Mouse (Mus musculus) testis, adult 2 months (tissue): ENCODE data around the gene Tspo2. TPM values are rescaled to one million over a fixed set of nuclear protein-coding genes. Genes with fewer than 3 reads are reported as not detected.
"Not testable (repeated sequence)": the region's sequence is repeated elsewhere in the genome, so short reads cannot be mapped to it uniquely, and the experiment has no call there.

ENCODE experiments used
- H3K27ac ChIP-seq: fragments of 200-500 bp; 2 replicates; pipeline ENCODE4 v1.5.1; 2012; ENCODE audit warnings: low read depth, low read length; ENCODE audit not compliant: control insufficient read depth, insufficient read depth
- H3K27me3 ChIP-seq: fragments of 200-500 bp; 2 replicates; pipeline ENCODE4 v1.6.1; 2012; ENCODE audit warnings: mild to moderate bottlenecking, low read length, moderate library complexity; ENCODE audit not compliant: control insufficient read depth, insufficient read depth
- H3K36me3 ChIP-seq: fragments of 200-500 bp; 2 replicates; pipeline ENCODE4 v1.6.1; 2012; ENCODE audit warnings: mild to moderate bottlenecking, low read length; ENCODE audit not compliant: control insufficient read depth, insufficient read depth
- H3K4me1 ChIP-seq: fragments of 200-500 bp; 2 replicates; pipeline ENCODE4 v1.6.1; 2012; ENCODE audit warnings: low read length; ENCODE audit not compliant: control insufficient read depth, insufficient read depth
- H3K4me3 ChIP-seq: fragments of 200-500 bp; 2 replicates; pipeline ENCODE4 v1.5.1; 2012; ENCODE audit warnings: low read depth, mild to moderate bottlenecking, low read length, moderate library complexity, mixed read lengths; ENCODE audit not compliant: control insufficient read depth
- CTCF ChIP-seq: fragments of 200-500 bp; IDR thresholded peaks from 2 replicates; pipeline ENCODE4 v1.5.1; 2012; ENCODE audit warnings: low read depth, mild to moderate bottlenecking, inconsistent platforms, low read length, moderate library complexity; ENCODE audit not compliant: control insufficient read depth, insufficient read depth, insufficient replicate concordance
- POLR2A ChIP-seq: fragments of 200-500 bp; IDR thresholded peaks from 2 replicates; pipeline ENCODE4 v1.6.1; 2012; ENCODE audit warnings: low read depth, mild to moderate bottlenecking, inconsistent platforms, low read length, moderate library complexity; ENCODE audit not compliant: control insufficient read depth
- polyA plus RNA-seq: library from polyadenylated mRNA; depleted of rRNA; stranded (reverse); fragments of >200 nt; gene quantifications from 2 replicates; pipeline ENCODE4 v1.2.3, GENCODE M21; 2012

Gene Tspo2
- polyA plus RNA-seq, 1 experiment: not detected

- Histone ChIP-seq H3K27ac (no peak overlapping the region), H3K27me3 (no peaks in the 10 kb centered on the region), H3K4me3 (no peak overlapping the region), H3K36me3 (no peaks in the 10 kb centered on the region), H3K4me1 (no peaks in the 10 kb centered on the region)
- TF ChIP-seq CTCF (no peak), POLR2A (no peak)
These were observed 32.4 kb upstream of the Tspo2 start for GRCm38 (mm10) chr17:48483764-48484163.

GRCm38 (mm10) chr17:48479952-48480351 is 28.6 kb upstream of the Tspo2 start:
- Histone ChIP-seq H3K4me1 (no peaks in the 10 kb centered on the region), H3K27ac (no peak overlapping the region), H3K36me3 (no peaks in the 10 kb centered on the region), H3K27me3 (no peaks in the 10 kb centered on the region), H3K4me3 (no peak overlapping the region)
- no peak for TF ChIP-seq CTCF
- TF ChIP-seq POLR2A: no peak

- no peaks in the 10 kb centered on the region for H3K4me1 ChIP-seq
- H3K4me3 ChIP-seq: no peak overlapping the region
- no peaks in the 10 kb centered on the region for H3K36me3 ChIP-seq
- no peak overlapping the region for H3K27ac ChIP-seq
- TF ChIP-seq CTCF (no peak), POLR2A (no peak)
- H3K27me3 ChIP-seq: no peaks in the 10 kb centered on the region
These were observed 24.1 kb upstream of the Tspo2 start for GRCm38 (mm10) chr17:48475444-48475843.

DNA sequence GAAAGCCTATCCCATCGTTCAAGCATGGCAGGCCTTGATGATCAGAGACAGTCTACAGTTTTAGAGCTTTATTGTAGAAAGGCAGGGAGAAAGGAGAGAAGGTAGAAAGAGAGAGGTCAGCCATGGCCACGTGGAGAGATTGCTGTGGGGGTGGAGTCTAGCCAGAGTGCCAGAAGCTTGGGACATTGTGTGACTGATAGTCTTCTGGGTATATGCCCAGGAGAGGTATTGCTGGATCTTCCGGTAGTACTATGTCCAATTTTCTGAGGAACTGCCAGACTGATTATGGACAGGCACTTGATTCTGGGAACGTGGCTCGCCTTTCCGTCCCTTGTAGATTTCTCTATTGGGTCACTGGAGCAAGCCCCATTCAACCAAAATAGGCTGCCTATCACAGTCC is 23.0 kb upstream of the Tspo2 start:
- H3K27ac ChIP-seq, H3K4me1 ChIP-seq, H3K27me3 ChIP-seq, H3K4me3 ChIP-seq, H3K36me3 ChIP-seq: not testable (repeated sequence)

DNA sequence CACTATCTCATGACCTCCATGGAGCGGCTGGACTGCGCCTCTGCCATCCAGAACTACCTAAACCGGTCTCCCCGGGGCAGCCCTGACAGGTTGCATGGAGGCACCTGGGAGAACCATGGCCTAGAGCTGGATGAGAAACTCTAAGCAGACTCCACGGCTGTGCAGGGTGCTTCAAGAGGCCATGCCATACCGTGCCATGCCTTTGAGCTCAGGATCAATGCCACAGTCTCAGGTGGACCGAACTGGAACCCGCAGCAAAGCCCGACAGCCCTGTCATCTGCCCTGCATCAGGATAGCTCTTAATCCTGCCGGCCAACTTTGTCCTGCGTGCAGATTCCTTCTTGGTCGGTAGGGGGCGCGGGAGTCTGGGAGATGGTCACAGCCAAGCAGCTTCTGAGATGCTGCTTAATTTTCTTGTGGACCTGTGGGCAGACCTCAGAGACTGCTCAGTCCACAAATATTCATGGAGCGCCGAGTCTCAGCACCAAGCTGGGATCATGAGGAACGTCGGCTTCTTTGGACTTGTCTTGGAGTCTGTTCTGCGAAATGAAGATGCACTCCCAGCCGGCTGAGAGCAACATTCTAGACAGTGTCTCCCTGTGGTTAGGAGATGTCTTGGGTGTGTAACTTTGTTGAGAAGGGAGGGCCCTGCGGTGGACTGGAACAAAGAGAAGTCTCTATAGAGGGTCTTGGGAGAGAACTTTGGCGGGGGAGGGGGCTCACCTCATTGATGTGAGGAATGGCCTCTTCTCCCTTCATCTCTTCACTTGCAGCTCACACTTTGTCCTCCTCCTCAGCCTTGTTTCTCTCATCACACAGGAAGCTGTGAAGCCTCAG is 16.3 kb upstream of the Tspo2 start:
- TF ChIP-seq CTCF: peak; percentile 89; the same call in 1 of the 2 replicates
- TF ChIP-seq POLR2A: 0 out of 2 replicates have a peak, but pooled peaks have one; percentile 11
- Histone ChIP-seq H3K4me3 (peak overlapping the region; percentile 23), H3K27ac (no peak overlapping the region)

GRCm38 (mm10) chr17:48466769-48467394 is 15.6 kb upstream of the Tspo2 start:
- peaks cover 4% of the 10 kb centered on the region for H3K4me1 ChIP-seq
- H3K27ac ChIP-seq: no peak overlapping the region
- no peaks in the 10 kb centered on the region for H3K36me3 ChIP-seq
- TF ChIP-seq POLR2A: no peak
- no peak for TF ChIP-seq CTCF
- H3K27me3 ChIP-seq: no peaks in the 10 kb centered on the region
- H3K4me3 ChIP-seq: peak overlapping the region; percentile 23

More for the DNA sequence above, 16.3 kb upstream of the Tspo2 start:
- Histone ChIP-seq H3K36me3 (no peaks in the 10 kb centered on the region), H3K4me1 (peaks cover 4% of the 10 kb centered on the region), H3K27me3 (no peaks in the 10 kb centered on the region)

- H3K36me3 ChIP-seq: no peaks in the 10 kb centered on the region
- no peak overlapping the region for H3K4me3 ChIP-seq
- TF ChIP-seq CTCF (no peak), POLR2A (no peak)
- no peak overlapping the region for H3K27ac ChIP-seq
- H3K4me1 ChIP-seq: peaks cover 4% of the 10 kb centered on the region
- no peaks in the 10 kb centered on the region for H3K27me3 ChIP-seq
These were observed 12.1 kb upstream of the Tspo2 start for GRCm38 (mm10) chr17:48463391-48463790.

DNA sequence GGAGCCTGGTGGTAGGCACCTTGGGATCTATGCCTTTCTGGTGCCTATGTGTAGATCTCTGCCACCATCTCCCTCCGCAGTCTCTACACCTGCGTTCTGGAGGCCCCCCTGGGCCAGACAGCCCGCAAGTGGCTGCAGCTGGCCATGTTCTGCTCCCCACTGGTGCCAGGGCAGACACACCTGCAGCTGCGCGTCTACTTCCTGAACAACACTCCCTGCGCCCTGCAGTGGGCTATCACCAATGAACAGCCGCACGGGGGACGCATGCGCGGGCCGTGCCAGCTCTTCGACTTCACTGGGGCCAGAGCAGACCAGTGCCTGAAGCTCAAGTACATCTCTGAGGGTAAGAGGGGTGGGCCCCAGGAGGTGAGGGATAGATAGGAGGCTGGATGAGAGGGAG is 10.8 kb upstream of the Tspo2 start:
- Histone ChIP-seq H3K27me3 (no peaks in the 10 kb centered on the region), H3K4me3 (no peak overlapping the region), H3K27ac (no peak overlapping the region), H3K36me3 (no peaks in the 10 kb centered on the region), H3K4me1 (peaks cover under 1% of the 10 kb centered on the region)
- no peak for TF ChIP-seq POLR2A
